Mouse (Mus musculus) neural tube, embryonic 12.5 days (tissue): ENCODE measurements around the gene Grip1. TPM values are rescaled to one million over a fixed set of nuclear protein-coding genes. Genes with fewer than 3 reads are reported as not detected.

Experiments
- ATAC-seq: fragments of 200-750 bp; cut with Nextera tagmentation; 2 replicates; pipeline ENCODE4 v1.8.0; 2017; ENCODE audit warnings: low read depth, mild to moderate bottlenecking, moderate TSS enrichment, moderate library complexity; ENCODE audit not compliant: low FRiP score
- H3K27ac ChIP-seq: fragments of 300-500 bp; sonication (generic); 2 replicates; pipeline ENCODE4 v1.5.1; 2016
- H3K27me3 ChIP-seq: fragments of 300-500 bp; sonication (generic); replicated peaks from 2 replicates; pipeline ENCODE4 v1.6.1; 2016; ENCODE audit warnings: mild to moderate bottlenecking
- H3K36me3 ChIP-seq: fragments of 300-500 bp; sonication (generic); 2 replicates; pipeline ENCODE4 v1.6.1; 2016; ENCODE audit warnings: mild to moderate bottlenecking
- H3K4me1 ChIP-seq: fragments of 300-500 bp; sonication (generic); 2 replicates; pipeline ENCODE4 v1.6.1; 2016
- H3K4me2 ChIP-seq: fragments of 300-500 bp; sonication (generic); replicated peaks from 2 replicates; pipeline ENCODE4 v1.6.1; 2016; ENCODE audit warnings: mild to moderate bottlenecking
- H3K4me3 ChIP-seq: fragments of 300-500 bp; sonication (generic); 2 replicates; pipeline ENCODE4 v1.5.1; 2016
- H3K9ac ChIP-seq: fragments of 300-500 bp; sonication (generic); 2 replicates; pipeline ENCODE4 v1.6.1; 2016; ENCODE audit warnings: mild to moderate bottlenecking
- H3K9me3 ChIP-seq: fragments of 300-500 bp; sonication (generic); 2 replicates; pipeline ENCODE4 v1.6.1; 2016; ENCODE audit warnings: mild to moderate bottlenecking
- WGBS: fragments of 180-500 bp; shearing (Covaris S2); methylation state at CpG from one replicate; pipeline ENCODE4 v1.1.7; 2016; 5-methylcytosine and 5-hydroxymethylcytosine counted together
- polyA plus RNA-seq: library from polyadenylated mRNA; unstranded; fragments of >200 nt; fragmentation: Nextera tagmentation; extraction: Ambion mirVana; gene quantifications from 2 replicates; pipeline ENCODE4 v1.2.1, GENCODE M21; 2016

Grip1 gene
- polyA plus RNA-seq, 1 experiment from 2014 or later, result 20.3 TPM

DNA sequence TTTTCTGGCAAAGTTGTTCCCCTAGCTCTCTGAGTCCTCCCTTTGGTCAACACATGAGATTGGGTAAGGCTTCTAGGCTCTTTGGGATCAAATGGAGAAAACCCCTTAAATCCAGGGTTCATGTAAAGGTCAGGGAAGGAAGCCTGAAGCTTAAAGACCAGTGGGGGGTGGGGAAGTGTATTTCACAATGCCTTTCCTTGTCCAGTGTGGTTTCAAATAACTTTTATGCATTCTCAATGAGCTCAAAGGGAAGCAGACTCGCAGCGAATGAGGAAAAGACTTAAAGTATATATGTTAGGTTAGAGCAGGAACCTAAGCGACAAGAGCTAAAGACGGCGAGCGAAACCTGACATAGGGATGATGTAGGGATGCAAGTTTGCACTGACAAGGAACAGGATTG, 131.0 kb downstream of the Grip1 start:
- H3K4me3 ChIP-seq, result no peak overlapping the region
- no peaks in the 10 kb centered on the region for H3K9me3 ChIP-seq
- no peak overlapping the region for H3K27ac ChIP-seq
- H3K36me3 ChIP-seq, result no peaks in the 10 kb centered on the region
- no peak overlapping the region for H3K9ac ChIP-seq
- H3K4me1 ChIP-seq, result no peaks in the 10 kb centered on the region; the same call in 1 of the 2 replicates
- no peak overlapping the region for H3K4me2 ChIP-seq
- no peak for ATAC-seq
- H3K27me3 ChIP-seq, result no peaks in the 10 kb centered on the region
- WGBS, result 68% methylated on average over 6 of the region's 6 CpGs

DNA sequence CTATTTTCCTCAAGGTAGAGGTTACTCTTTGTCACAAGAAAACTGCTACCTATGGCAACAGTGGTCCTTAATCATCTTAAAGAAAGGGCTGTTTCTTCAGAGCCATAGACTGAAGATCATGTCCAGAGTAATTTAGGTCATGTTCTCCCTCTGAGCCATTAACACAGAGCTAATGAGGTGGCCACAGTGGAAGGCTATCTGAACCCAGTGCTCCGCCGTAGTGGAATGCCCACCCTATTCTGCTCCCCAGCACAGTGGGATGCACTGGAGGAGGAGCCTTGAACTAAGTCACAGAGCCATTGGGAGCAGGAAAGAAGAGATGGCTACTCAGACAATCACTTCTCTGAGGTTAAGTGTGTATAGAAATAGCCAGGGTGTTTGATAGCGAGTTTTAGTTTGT, 133.3 kb downstream of the Grip1 start:
- no peak overlapping the region for H3K9ac ChIP-seq
- H3K4me1 ChIP-seq, result no peaks in the 10 kb centered on the region; the same call in 1 of the 2 replicates
- no peak for ATAC-seq
- 73% methylated on average over 3 of the region's 3 CpGs for WGBS
- H3K27me3 ChIP-seq, result no peaks in the 10 kb centered on the region
- no peaks in the 10 kb centered on the region; the same call in 1 of the 2 replicates for H3K9me3 ChIP-seq
- no peak overlapping the region for H3K4me3 ChIP-seq
- H3K4me2 ChIP-seq, result no peak overlapping the region
- H3K27ac ChIP-seq, result no peak overlapping the region
- H3K36me3 ChIP-seq, result no peaks in the 10 kb centered on the region

DNA sequence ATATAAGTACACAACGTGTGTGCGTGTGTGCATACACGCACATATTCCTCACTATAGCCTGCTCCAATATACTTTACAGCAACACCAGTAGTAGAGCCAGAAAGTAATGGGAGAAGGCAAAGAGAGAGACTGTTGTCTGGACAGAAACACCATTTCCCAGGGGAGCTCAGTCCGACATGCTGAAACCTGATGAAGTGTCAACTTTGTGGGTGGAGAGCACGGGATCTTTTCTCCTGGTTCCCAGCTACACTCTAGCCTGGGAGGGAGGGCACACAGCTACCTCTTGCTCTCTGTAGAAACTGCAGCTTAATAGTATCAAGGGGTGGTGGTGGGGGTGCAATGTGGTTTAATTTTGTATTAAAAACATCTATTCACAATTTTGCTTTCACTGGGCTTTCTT, 143.2 kb downstream of the Grip1 start:
- no peak for ATAC-seq
- WGBS, result 83% methylated on average over 5 of the region's 5 CpGs
- Histone ChIP-seq H3K9me3 (no peaks in the 10 kb centered on the region), H3K9ac (no peak overlapping the region), H3K4me1 (no peaks in the 10 kb centered on the region), H3K4me2 (no peak overlapping the region), H3K36me3 (no peaks in the 10 kb centered on the region), H3K27ac (no peak overlapping the region), H3K27me3 (no peaks in the 10 kb centered on the region), H3K4me3 (no peak overlapping the region)

DNA sequence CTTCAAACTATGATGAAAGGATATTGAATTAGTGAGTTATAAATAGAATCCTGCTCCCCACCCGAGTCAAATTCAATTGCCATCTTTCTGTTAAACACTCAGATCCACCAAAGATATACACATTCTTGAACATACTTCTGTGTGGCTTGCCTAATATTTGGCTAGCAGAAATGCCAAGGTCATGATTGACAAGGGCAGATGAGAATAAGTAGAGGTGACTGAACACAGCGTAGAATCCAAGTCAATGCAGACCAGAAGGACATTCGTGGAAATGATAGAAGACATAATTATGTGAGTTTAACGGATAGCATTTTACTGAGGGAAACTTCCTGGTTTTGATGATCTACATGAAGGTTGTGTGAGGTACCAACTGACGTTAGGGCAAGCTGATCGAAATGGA, 153.9 kb downstream of the Grip1 start:
- Histone ChIP-seq H3K36me3 (no peaks in the 10 kb centered on the region), H3K9ac (no peak overlapping the region), H3K9me3 (no peaks in the 10 kb centered on the region), H3K27me3 (no peaks in the 10 kb centered on the region), H3K4me3 (no peak overlapping the region), H3K27ac (no peak overlapping the region), H3K4me2 (no peak overlapping the region), H3K4me1 (no peaks in the 10 kb centered on the region)
- ATAC-seq, result no peak
- WGBS, result 96% methylated on average over 6 of the region's 6 CpGs

DNA sequence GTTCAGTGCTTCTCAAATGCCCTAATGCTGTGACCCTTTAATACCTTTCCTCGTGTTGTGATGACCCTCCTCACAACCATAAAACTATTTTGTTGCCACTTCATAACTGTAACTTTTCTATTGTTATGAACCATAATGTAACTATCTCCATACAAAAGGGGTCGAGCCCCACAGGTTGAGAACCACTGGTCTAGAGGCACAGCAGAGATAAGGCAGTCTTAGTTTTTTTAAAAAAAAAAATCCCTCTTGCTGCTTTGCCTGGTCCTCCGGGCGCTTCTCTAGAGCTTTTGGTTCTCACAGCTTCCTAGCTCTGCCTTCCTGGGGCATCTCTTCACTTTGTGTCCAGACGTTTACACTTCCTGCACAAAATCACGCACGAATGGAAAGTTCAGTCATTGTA, 155.4 kb downstream of the Grip1 start:
- Histone ChIP-seq H3K36me3 (no peaks in the 10 kb centered on the region), H3K27me3 (no peaks in the 10 kb centered on the region), H3K4me3 (no peak overlapping the region), H3K9me3 (no peaks in the 10 kb centered on the region), H3K9ac (no peak overlapping the region), H3K27ac (no peak overlapping the region), H3K4me2 (no peak overlapping the region), H3K4me1 (no peaks in the 10 kb centered on the region)
- WGBS, result 87% methylated on average over 7 of the region's 7 CpGs
- no peak for ATAC-seq

DNA sequence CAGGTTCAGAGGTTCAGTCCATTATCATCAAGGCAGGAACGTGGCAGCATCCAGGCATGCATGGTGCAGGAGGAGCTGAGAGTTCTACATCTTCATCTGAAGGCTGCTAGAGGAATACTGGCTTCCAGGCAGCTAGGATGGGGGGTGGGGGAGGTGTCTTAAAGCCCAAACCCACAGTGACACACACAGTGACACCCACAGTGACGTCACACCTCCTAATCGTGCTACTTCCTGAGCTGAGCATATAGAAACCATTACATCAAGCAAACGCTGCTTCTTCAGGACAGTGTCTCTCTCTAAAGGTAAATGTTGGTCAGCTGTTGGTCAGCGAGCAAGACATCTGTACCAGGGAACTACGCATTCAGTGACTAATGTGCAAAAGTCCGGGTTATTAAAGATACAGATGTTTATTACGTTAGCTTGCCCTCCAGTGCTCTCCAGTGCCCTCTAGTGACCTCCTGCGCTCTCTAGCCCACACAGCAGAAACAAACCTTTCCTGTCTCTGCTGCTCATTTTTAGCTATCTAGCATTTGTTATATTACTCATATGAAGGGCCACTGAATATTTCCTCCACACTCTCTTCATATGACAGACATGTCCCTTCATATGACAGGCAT, 156.8 kb downstream of the Grip1 start:
- Histone ChIP-seq H3K27me3 (no peaks in the 10 kb centered on the region), H3K4me1 (peaks cover 1% of the 10 kb centered on the region; the same call in 1 of the 2 replicates), H3K27ac (no peak overlapping the region), H3K9me3 (no peaks in the 10 kb centered on the region), H3K9ac (no peak overlapping the region), H3K36me3 (no peaks in the 10 kb centered on the region), H3K4me2 (no peak overlapping the region), H3K4me3 (no peak overlapping the region)
- ATAC-seq, result no peak
- WGBS, result 66% methylated on average over 9 of the region's 9 CpGs

DNA sequence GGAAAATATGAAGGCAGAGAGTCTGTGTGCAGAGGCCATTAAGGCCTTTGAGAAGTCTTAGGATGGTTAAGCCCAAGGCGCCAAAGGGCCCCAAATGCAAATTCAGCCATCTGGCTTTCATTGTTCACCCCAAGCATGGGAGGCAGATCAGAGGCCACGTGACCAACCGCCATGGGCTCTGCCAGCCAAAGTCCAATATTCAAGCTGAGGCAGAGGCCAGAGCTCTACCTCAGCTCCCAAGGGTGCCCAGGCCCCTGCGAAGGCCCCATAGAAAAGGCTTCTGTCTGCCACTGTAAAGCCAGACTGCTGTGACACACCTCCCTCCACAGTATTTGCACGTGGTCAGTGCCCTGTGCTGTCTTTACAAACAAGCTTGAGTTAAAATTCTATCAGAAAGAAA, 158.4 kb downstream of the Grip1 start:
- Histone ChIP-seq H3K4me1 (peaks cover 10% of the 10 kb centered on the region; the same call in 1 of the 2 replicates), H3K36me3 (no peaks in the 10 kb centered on the region), H3K9ac (no peak overlapping the region), H3K4me2 (no peak overlapping the region), H3K4me3 (no peak overlapping the region), H3K27me3 (no peaks in the 10 kb centered on the region), H3K27ac (no peak overlapping the region), H3K9me3 (no peaks in the 10 kb centered on the region)
- 82% methylated on average over 5 of the region's 5 CpGs for WGBS
- no peak for ATAC-seq

DNA sequence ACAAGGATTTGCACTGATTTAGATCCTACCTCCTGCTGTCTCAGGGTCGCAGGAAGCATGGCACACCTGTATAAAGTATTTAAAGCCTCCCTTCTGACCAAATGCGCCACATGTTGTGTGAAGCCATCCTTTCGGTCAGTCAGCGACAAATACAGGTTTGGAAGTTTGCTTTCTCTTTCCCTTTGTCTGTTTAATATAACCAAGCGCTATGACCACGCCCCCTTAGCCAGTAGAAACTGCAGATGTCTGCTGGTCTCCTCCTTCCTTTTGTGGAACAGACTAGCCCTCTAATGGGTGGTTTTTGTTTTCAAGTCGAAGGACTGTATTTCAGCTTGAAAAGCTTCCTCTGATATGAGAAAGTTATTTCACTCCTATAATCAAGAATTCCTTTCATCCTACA, 161.1 kb downstream of the Grip1 start:
- ATAC-seq, result no peak
- Histone ChIP-seq H3K27ac (no peak overlapping the region), H3K9ac (no peak overlapping the region), H3K4me2 (no peak overlapping the region), H3K27me3 (no peaks in the 10 kb centered on the region), H3K36me3 (no peaks in the 10 kb centered on the region), H3K4me1 (peaks cover 10% of the 10 kb centered on the region; the same call in 1 of the 2 replicates), H3K9me3 (no peaks in the 10 kb centered on the region), H3K4me3 (no peak overlapping the region)
- 49% methylated on average over 7 of the region's 7 CpGs for WGBS

DNA sequence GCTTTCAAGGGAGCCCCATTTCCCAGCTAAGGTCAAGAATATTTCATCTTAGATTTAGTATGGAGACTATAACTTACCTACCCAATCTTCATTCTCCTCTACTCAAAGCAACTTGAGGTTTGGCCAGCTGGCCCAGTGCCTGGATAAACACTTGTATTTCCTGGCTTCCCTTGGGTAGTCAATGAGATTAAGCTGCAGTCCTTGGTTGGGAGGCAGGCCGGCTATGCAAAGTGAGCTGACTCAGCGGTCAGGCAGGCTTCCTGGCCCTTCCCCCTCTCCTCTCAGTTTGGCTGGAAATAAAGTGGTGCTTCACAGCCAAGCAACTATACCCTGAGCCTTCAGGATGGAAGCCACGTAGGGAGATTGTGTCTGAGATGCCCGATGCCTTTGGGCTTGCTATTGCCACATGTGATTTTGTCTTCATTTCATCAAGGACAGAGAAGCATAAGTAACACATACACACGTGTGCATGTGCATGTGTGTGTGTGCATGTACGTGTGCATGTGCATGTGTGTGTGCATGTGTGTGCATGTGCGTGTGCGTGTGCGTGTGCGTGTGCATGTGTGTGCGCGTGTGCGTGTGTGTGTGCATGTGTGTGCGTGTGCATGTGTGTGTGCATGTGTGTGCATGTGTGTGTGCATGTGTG, 161.7 kb downstream of the Grip1 start:
- 71% methylated on average over 14 of the region's 14 CpGs for WGBS
- no peak for ATAC-seq
- H3K9ac ChIP-seq, result no peak overlapping the region
- H3K27ac ChIP-seq, result no peak overlapping the region
- no peak overlapping the region for H3K4me3 ChIP-seq
- H3K27me3 ChIP-seq, result no peaks in the 10 kb centered on the region
- no peaks in the 10 kb centered on the region for H3K36me3 ChIP-seq
- no peak overlapping the region for H3K4me2 ChIP-seq
- peaks cover 10% of the 10 kb centered on the region; the same call in 1 of the 2 replicates for H3K4me1 ChIP-seq
- H3K9me3 ChIP-seq, result no peaks in the 10 kb centered on the region

DNA sequence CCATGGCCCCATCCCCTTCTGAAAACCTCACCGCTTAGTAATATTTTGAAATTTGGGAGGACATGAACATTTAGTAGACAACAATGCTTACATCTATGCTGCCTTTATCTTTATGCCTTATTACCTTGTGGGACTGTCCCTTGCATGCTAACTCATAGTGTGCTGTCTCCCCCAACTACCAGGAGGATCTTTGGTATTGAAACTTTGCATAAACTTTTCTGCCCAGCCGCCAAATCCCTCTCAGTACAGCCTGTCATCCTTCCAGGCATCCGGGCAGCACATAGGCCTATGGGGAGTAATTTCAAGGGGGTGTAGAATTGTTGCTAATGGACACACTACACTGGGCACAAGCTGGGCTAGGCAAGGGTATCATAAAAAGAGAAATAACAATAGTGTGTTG, 162.4 kb downstream of the Grip1 start:
- peaks cover 10% of the 10 kb centered on the region; the same call in 1 of the 2 replicates for H3K4me1 ChIP-seq
- no peaks in the 10 kb centered on the region for H3K9me3 ChIP-seq
- no peaks in the 10 kb centered on the region for H3K36me3 ChIP-seq
- H3K9ac ChIP-seq, result no peak overlapping the region
- WGBS, result 67% methylated on average over 3 of the region's 3 CpGs
- H3K4me3 ChIP-seq, result no peak overlapping the region
- no peaks in the 10 kb centered on the region for H3K27me3 ChIP-seq
- no peak for ATAC-seq
- no peak overlapping the region for H3K4me2 ChIP-seq
- no peak overlapping the region for H3K27ac ChIP-seq

DNA sequence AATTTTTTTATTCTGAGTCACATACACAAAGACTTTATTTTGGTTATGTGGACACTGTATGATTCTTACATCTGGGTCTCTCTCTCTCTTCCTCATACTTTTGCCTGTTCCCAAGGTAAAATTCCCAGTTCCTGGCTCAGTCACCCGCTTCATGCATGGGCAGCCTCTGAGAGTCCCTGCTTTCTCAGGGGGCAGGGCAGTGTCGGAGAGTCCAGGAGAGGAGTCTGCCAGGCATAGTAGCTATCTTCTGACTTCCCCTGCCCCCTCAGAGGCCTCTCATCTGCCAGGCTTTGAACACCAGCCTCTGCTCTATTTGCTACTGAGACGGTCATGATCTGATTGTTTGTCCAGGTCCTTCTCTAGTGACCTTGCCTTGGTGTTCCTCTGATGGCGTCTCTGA, 175.0 kb downstream of the Grip1 start:
- ATAC-seq, result no peak
- Histone ChIP-seq H3K36me3 (no peaks in the 10 kb centered on the region), H3K4me2 (no peak overlapping the region), H3K4me1 (no peaks in the 10 kb centered on the region), H3K27me3 (no peaks in the 10 kb centered on the region), H3K4me3 (no peak overlapping the region), H3K27ac (no peak overlapping the region), H3K9me3 (no peaks in the 10 kb centered on the region), H3K9ac (no peak overlapping the region)
- WGBS, result 73% methylated on average over 4 of the region's 4 CpGs

DNA sequence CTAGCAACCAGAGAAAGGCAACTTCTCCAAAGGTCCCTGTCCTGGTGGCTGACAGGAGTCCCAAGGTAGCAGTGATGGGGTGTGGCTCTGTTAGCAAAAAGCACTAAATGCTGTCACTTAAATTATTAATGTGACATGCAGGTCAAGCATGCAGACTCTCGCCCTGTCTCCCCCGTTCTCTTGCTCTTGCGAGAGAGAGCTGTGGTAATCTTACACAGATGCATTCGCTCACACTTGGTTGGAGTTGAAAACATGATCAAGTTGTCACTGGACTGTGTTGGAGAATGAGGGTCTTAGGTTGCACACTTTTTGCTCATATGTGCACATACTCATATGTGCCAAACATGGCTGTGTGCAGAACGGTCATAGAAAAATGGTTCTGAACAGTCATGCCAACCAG, 176.8 kb downstream of the Grip1 start:
- no peaks in the 10 kb centered on the region for H3K9me3 ChIP-seq
- no peak overlapping the region for H3K9ac ChIP-seq
- no peak for ATAC-seq
- no peak overlapping the region for H3K4me3 ChIP-seq
- H3K27ac ChIP-seq, result no peak overlapping the region
- H3K4me1 ChIP-seq, result no peaks in the 10 kb centered on the region
- H3K4me2 ChIP-seq, result no peak overlapping the region
- H3K27me3 ChIP-seq, result no peaks in the 10 kb centered on the region
- H3K36me3 ChIP-seq, result no peaks in the 10 kb centered on the region
- WGBS, result 69% methylated on average over 5 of the region's 5 CpGs

DNA sequence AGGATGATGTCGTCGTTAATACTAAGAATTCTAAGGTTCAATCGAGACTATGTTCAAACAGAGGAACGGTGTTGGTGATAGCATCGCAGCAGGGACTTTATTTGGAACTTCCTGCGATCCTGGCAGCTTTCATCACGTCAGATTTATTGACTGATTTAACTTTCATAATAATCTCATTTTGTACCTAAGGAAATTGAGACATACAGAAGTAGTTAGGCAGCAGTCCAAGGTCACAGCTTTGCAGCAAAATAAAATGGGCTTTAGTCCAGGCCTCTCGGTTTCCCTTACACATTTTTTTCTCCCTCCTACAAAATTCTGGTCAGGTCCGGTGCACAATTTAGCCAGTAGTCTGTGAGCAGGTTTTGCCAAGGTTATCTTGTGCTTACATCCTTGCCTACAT, 178.3 kb downstream of the Grip1 start:
- ATAC-seq, result no peak
- no peaks in the 10 kb centered on the region for H3K36me3 ChIP-seq
- H3K4me3 ChIP-seq, result no peak overlapping the region
- no peaks in the 10 kb centered on the region for H3K4me1 ChIP-seq
- H3K9me3 ChIP-seq, result no peaks in the 10 kb centered on the region
- no peaks in the 10 kb centered on the region for H3K27me3 ChIP-seq
- H3K27ac ChIP-seq, result no peak overlapping the region
- no peak overlapping the region for H3K9ac ChIP-seq
- WGBS, result 85% methylated on average over 9 of the region's 9 CpGs
- H3K4me2 ChIP-seq, result no peak overlapping the region
